Mouse (Mus musculus): ENCODE results near the gene Rexo1. TPM values are rescaled to one million over a fixed set of nuclear protein-coding genes. Genes with fewer than 3 reads are reported as not detected.
A peak's percentile ranks its signal among the peaks of the same experiment; 100 is the strongest.

Rexo1 gene
- polyA plus RNA-seq, 1 experiment from 2014 or later: 31.5 TPM

- H3K4me1 ChIP-seq (replicated peaks; ENCODE audit: control insufficient read depth, insufficient read depth, low read length): peaks cover 3% of the 10 kb centered on the region; the same call in 1 of the 2 replicates
- no peak overlapping the region for H3K27ac ChIP-seq (ENCODE audit: low read depth)
- no peak overlapping the region for H3K9ac ChIP-seq (ENCODE audit: low read length)
- H3K4me2 ChIP-seq (ENCODE audit: low read length): no peak overlapping the region
- H3K36me3 ChIP-seq (ENCODE audit: control insufficient read depth, insufficient read depth, low read length): no peaks in the 10 kb centered on the region
- H3K9me3 ChIP-seq (ENCODE audit: control insufficient read depth, low read length): no peaks in the 10 kb centered on the region
- 42% methylated on average over 10 of the region's 10 CpGs for WGBS
- H3K4me3 ChIP-seq (ENCODE audit: low read depth, low read length): no peak overlapping the region
- H3K27me3 ChIP-seq (replicated peaks; ENCODE audit: control insufficient read depth, insufficient read depth, low read length): peaks cover 79% of the 10 kb centered on the region
- DNase-seq (ENCODE audit: low spot score) (no peak), ATAC-seq (replicated peaks; ENCODE audit: low FRiP score, low TSS enrichment, low read depth) (no peak)
Observed at GRCm38 (mm10) chr10:80510273-80510660, 51.1 kb downstream of the Rexo1 start.

DNA sequence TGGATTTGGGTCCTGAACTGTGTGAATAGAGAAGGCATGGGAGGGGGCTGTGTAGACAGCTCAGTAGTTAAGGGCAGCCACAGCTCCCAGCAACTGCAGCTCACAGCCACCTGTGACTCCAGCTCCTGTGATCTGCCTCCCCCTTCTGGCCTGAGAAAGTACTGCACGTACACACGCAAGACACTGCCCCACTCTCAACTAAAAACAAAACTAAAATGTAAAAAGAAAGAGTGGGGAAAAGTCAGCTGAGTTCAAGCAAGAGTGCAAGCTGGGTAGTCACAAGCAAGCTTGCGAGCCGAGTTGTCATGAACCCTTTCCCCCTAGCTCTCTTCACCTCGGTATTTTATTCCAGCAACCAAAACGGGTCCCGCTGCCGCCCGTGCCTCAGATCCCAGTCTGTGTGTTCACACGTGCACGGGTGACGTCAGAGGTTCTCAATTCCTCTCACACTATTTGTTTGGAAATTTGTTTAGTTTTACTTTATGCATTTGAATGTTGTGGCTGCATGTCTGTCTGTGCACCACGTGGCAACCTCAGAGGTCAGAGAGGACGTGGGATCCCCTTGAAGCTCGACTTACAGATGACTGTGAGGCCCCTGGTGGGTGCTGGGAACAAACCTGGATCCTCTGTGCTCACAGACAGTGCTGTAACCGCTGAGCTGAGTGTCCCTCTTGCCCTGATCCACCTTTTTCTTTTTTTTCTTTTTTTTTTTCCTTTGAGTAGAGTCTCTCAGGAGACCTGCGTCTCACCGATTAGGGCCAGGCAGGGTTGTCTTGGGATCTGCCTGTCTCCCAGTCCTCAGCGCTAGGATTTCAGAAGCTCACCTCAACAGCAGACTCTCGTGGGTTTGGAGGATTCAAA, 51.7 kb downstream of the Rexo1 start:
- Histone ChIP-seq H3K4me3 (ENCODE audit: low read depth, low read length) (peak overlapping the region; percentile 21), H3K9ac (ENCODE audit: low read length) (no peak overlapping the region), H3K27ac (ENCODE audit: low read depth) (no peak overlapping the region), H3K36me3 (ENCODE audit: control insufficient read depth, insufficient read depth, low read length) (no peaks in the 10 kb centered on the region), H3K27me3 (replicated peaks; ENCODE audit: control insufficient read depth, insufficient read depth, low read length) (peaks cover 79% of the 10 kb centered on the region), H3K9me3 (ENCODE audit: control insufficient read depth, low read length) (no peaks in the 10 kb centered on the region), H3K4me1 (replicated peaks; ENCODE audit: control insufficient read depth, insufficient read depth, low read length) (peaks cover 3% of the 10 kb centered on the region; the same call in 1 of the 2 replicates), H3K4me2 (ENCODE audit: low read length) (peak overlapping the region; percentile 50)
- WGBS: 7% methylated on average over 20 of the region's 20 CpGs
- peak; percentile 94 for DNase-seq (ENCODE audit: low spot score)
- peak; percentile 52; the same call in 1 of the 2 replicates for ATAC-seq (replicated peaks; ENCODE audit: low FRiP score, low TSS enrichment, low read depth)

- Histone ChIP-seq H3K27ac (ENCODE audit: low read depth) (no peak overlapping the region), H3K27me3 (replicated peaks; ENCODE audit: control insufficient read depth, insufficient read depth, low read length) (peaks cover 76% of the 10 kb centered on the region), H3K4me2 (ENCODE audit: low read length) (no peak overlapping the region), H3K4me3 (ENCODE audit: low read depth, low read length) (no peak overlapping the region), H3K36me3 (ENCODE audit: control insufficient read depth, insufficient read depth, low read length) (no peaks in the 10 kb centered on the region), H3K4me1 (replicated peaks; ENCODE audit: control insufficient read depth, insufficient read depth, low read length) (0 out of 2 replicates have a peak, but pooled peaks cover 3% of the 10 kb centered on the region), H3K9ac (ENCODE audit: low read length) (no peak overlapping the region), H3K9me3 (ENCODE audit: control insufficient read depth, low read length) (no peaks in the 10 kb centered on the region)
- no peak for ATAC-seq (replicated peaks; ENCODE audit: low FRiP score, low TSS enrichment, low read depth)
- WGBS: under 1% methylated on average over 11 of the region's 11 CpGs
- DNase-seq (ENCODE audit: low spot score): peak; percentile 96
Observed at GRCm38 (mm10) chr10:80506222-80506621, 55.1 kb downstream of the Rexo1 start.

GRCm38 (mm10) chr10:80504724-80505123, 56.6 kb downstream of the Rexo1 start:
- H3K27ac ChIP-seq (ENCODE audit: low read depth): no peak overlapping the region
- H3K9ac ChIP-seq (ENCODE audit: low read length): no peak overlapping the region
- DNase-seq (ENCODE audit: low spot score) (no peak), ATAC-seq (replicated peaks; ENCODE audit: low FRiP score, low TSS enrichment, low read depth) (no peak)
- H3K4me3 ChIP-seq (ENCODE audit: low read depth, low read length): no peak overlapping the region
- WGBS: 3% methylated on average over 9 of the region's 9 CpGs
- H3K4me2 ChIP-seq (ENCODE audit: low read length): no peak overlapping the region
- H3K9me3 ChIP-seq (ENCODE audit: control insufficient read depth, low read length): no peaks in the 10 kb centered on the region
- no peaks in the 10 kb centered on the region for H3K4me1 ChIP-seq (replicated peaks; ENCODE audit: control insufficient read depth, insufficient read depth, low read length)
- H3K36me3 ChIP-seq (ENCODE audit: control insufficient read depth, insufficient read depth, low read length): no peaks in the 10 kb centered on the region
- peaks cover 83% of the 10 kb centered on the region for H3K27me3 ChIP-seq (replicated peaks; ENCODE audit: control insufficient read depth, insufficient read depth, low read length)

DNA sequence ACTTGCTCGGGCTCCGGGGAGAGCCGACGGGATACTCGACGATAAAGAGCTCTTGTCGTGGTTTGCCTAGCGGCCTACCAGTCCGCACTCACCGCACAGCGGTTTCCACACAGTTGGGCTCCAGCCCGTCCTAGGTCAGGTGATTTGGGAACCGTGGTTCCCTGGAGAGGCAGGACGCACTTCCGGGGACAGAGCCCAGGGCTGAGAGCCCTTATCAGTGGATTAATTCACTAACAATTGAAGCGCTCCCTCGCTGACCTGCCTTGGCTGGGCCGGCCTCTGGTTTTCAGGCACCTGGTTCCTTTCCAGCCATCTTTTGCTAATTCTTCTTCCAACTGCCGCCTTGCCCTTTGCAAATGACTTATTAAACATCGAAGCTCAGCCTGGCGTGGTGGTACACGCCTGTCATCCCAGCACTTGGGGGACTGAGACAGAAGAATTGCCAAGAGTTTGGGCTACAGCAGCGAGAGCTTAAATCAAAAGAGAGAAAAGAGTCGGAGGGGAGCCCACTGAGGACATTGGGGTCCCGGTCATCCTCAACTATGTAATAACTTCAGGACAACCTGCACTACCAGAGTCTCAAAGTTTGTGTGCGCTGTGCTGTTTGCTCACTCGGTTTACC, 57.6 kb downstream of the Rexo1 start:
- Histone ChIP-seq H3K4me1 (replicated peaks; ENCODE audit: control insufficient read depth, insufficient read depth, low read length) (no peaks in the 10 kb centered on the region), H3K4me3 (ENCODE audit: low read depth, low read length) (no peak overlapping the region), H3K9ac (ENCODE audit: low read length) (no peak overlapping the region), H3K9me3 (ENCODE audit: control insufficient read depth, low read length) (no peaks in the 10 kb centered on the region), H3K4me2 (ENCODE audit: low read length) (no peak overlapping the region), H3K27me3 (replicated peaks; ENCODE audit: control insufficient read depth, insufficient read depth, low read length) (peaks cover 86% of the 10 kb centered on the region), H3K27ac (ENCODE audit: low read depth) (no peak overlapping the region), H3K36me3 (ENCODE audit: control insufficient read depth, insufficient read depth, low read length) (no peaks in the 10 kb centered on the region)
- DNase-seq (ENCODE audit: low spot score): no peak
- WGBS: 2% methylated on average over 27 of the region's 27 CpGs
- no peak for ATAC-seq (replicated peaks; ENCODE audit: low FRiP score, low TSS enrichment, low read depth)

- ATAC-seq (replicated peaks; ENCODE audit: low FRiP score, low TSS enrichment, low read depth): no peak
- H3K4me1 ChIP-seq (replicated peaks; ENCODE audit: control insufficient read depth, insufficient read depth, low read length): no peaks in the 10 kb centered on the region
- H3K9me3 ChIP-seq (ENCODE audit: control insufficient read depth, low read length): no peaks in the 10 kb centered on the region
- no peak overlapping the region for H3K4me3 ChIP-seq (ENCODE audit: low read depth, low read length)
- peaks cover 89% of the 10 kb centered on the region for H3K27me3 ChIP-seq (replicated peaks; ENCODE audit: control insufficient read depth, insufficient read depth, low read length)
- 5% methylated on average over 22 of the region's 22 CpGs for WGBS
- H3K4me2 ChIP-seq (ENCODE audit: low read length): no peak overlapping the region
- H3K27ac ChIP-seq (ENCODE audit: low read depth): no peak overlapping the region
- H3K9ac ChIP-seq (ENCODE audit: low read length): no peak overlapping the region
- no peak for DNase-seq (ENCODE audit: low spot score)
- H3K36me3 ChIP-seq (ENCODE audit: control insufficient read depth, insufficient read depth, low read length): no peaks in the 10 kb centered on the region
Observed at GRCm38 (mm10) chr10:80502819-80503314, 58.5 kb downstream of the Rexo1 start.

DNA sequence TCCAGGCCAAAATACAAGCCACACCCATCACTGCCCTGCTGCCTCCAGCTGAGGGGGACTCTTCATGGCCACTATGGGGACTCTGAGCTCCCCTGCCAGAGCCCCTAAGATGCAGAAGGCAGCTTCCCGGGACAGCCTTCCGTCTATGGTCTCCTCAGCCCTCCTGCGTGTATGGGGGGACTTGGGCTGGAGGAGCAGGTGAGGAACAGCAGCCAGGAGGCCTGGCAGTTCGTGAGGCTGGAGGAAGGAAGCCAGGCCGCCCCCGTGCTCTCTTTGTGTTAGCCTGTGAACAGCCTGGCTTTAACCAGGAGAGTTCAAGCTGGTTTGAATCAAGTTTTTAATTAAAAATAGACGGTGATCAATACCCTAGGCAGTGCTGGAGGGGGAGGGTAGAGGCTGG, 59.1 kb downstream of the Rexo1 start:
- under 1% methylated on average over 7 of the region's 7 CpGs for WGBS
- Histone ChIP-seq H3K4me2 (ENCODE audit: low read length) (no peak overlapping the region), H3K9ac (ENCODE audit: low read length) (no peak overlapping the region), H3K27me3 (replicated peaks; ENCODE audit: control insufficient read depth, insufficient read depth, low read length) (peaks cover 90% of the 10 kb centered on the region), H3K4me1 (replicated peaks; ENCODE audit: control insufficient read depth, insufficient read depth, low read length) (no peaks in the 10 kb centered on the region), H3K4me3 (ENCODE audit: low read depth, low read length) (no peak overlapping the region), H3K27ac (ENCODE audit: low read depth) (no peak overlapping the region), H3K9me3 (ENCODE audit: control insufficient read depth, low read length) (no peaks in the 10 kb centered on the region), H3K36me3 (ENCODE audit: control insufficient read depth, insufficient read depth, low read length) (no peaks in the 10 kb centered on the region)
- no peak for DNase-seq (ENCODE audit: low spot score)
- ATAC-seq (replicated peaks; ENCODE audit: low FRiP score, low TSS enrichment, low read depth): no peak

- no peaks in the 10 kb centered on the region for H3K36me3 ChIP-seq (ENCODE audit: control insufficient read depth, insufficient read depth, low read length)
- no peaks in the 10 kb centered on the region for H3K9me3 ChIP-seq (ENCODE audit: control insufficient read depth, low read length)
- H3K4me3 ChIP-seq (ENCODE audit: low read depth, low read length): no peak overlapping the region
- H3K4me1 ChIP-seq (replicated peaks; ENCODE audit: control insufficient read depth, insufficient read depth, low read length): peaks cover 7% of the 10 kb centered on the region; the same call in 1 of the 2 replicates
- H3K27ac ChIP-seq (ENCODE audit: low read depth): no peak overlapping the region
- peaks cover 99% of the 10 kb centered on the region for H3K27me3 ChIP-seq (replicated peaks; ENCODE audit: control insufficient read depth, insufficient read depth, low read length)
- H3K4me2 ChIP-seq (ENCODE audit: low read length): no peak overlapping the region
- no peak for ATAC-seq (replicated peaks; ENCODE audit: low FRiP score, low TSS enrichment, low read depth)
- under 1% methylated on average over 20 of the region's 20 CpGs for WGBS
- no peak for DNase-seq (ENCODE audit: low spot score)
- H3K9ac ChIP-seq (ENCODE audit: low read length): no peak overlapping the region
Observed at GRCm38 (mm10) chr10:80496421-80496820, 64.9 kb downstream of the Rexo1 start.

Measured in intestine, embryonic 14.5 days (tissue).